Mouse (Mus musculus) thymus, adult 2 months (tissue): Measurements from ENCODE around the gene Rxfp2. TPM values are rescaled to one million over a fixed set of nuclear protein-coding genes. Genes with fewer than 3 reads are reported as not detected.

Source experiments
- DNase-seq: peaks from one replicate; pipeline ENCODE4 v3.0.0; 2021
- H3K27ac ChIP-seq: fragments of 200-500 bp; 2 replicates; pipeline ENCODE4 v1.5.1; 2012; ENCODE audit warnings: low read length, control low read depth; ENCODE audit not compliant: control insufficient read depth, insufficient read depth
- H3K27me3 ChIP-seq: fragments of 200-500 bp; 2 replicates; pipeline ENCODE4 v1.6.1; 2012; ENCODE audit warnings: mild to moderate bottlenecking, low read length, moderate library complexity, mixed read lengths; ENCODE audit not compliant: control insufficient read depth, insufficient read depth
- H3K36me3 ChIP-seq: fragments of 200-500 bp; 2 replicates; pipeline ENCODE4 v1.6.1; 2012; ENCODE audit warnings: mild to moderate bottlenecking, low read length, moderate library complexity; ENCODE audit not compliant: control insufficient read depth, insufficient read depth
- H3K4me1 ChIP-seq: fragments of 200-500 bp; replicated peaks from 2 replicates; pipeline ENCODE4 v1.6.1; 2012; ENCODE audit warnings: low read length; ENCODE audit not compliant: control insufficient read depth, insufficient read depth
- H3K4me3 ChIP-seq: fragments of 200-500 bp; 2 replicates; pipeline ENCODE4 v1.5.1; 2012; ENCODE audit warnings: mild to moderate bottlenecking, low read length, control low read depth, moderate library complexity; ENCODE audit not compliant: control insufficient read depth, insufficient read depth
- CTCF ChIP-seq: fragments of 200-500 bp; IDR thresholded peaks from 2 replicates; pipeline ENCODE4 v1.5.1; 2012; ENCODE audit warnings: mild to moderate bottlenecking, control low read depth, low read length, moderate library complexity, borderline replicate concordance; ENCODE audit not compliant: control insufficient read depth, poor library complexity, insufficient read depth; ENCODE audit errors: extremely low read depth
- POLR2A ChIP-seq: fragments of 200-500 bp; IDR thresholded peaks from 2 replicates; pipeline ENCODE4 v1.6.1; 2012; ENCODE audit warnings: mild to moderate bottlenecking, low read length, control low read depth, moderate library complexity; ENCODE audit not compliant: control insufficient read depth, poor library complexity, insufficient read depth; ENCODE audit errors: extremely low read depth
- WGBS: fragments of 180-500 bp; shearing (Covaris S2); methylation state at CpG from one replicate; pipeline ENCODE4 v1.1.7; 2018; 5-methylcytosine and 5-hydroxymethylcytosine counted together
- polyA plus RNA-seq: library from polyadenylated mRNA; depleted of rRNA; stranded (reverse); fragments of >200 nt; gene quantifications from 2 replicates; pipeline ENCODE4 v1.2.3, GENCODE M21; 2012

The Rxfp2 gene
- polyA plus RNA-seq, 1 experiment: 0.26 TPM

DNA sequence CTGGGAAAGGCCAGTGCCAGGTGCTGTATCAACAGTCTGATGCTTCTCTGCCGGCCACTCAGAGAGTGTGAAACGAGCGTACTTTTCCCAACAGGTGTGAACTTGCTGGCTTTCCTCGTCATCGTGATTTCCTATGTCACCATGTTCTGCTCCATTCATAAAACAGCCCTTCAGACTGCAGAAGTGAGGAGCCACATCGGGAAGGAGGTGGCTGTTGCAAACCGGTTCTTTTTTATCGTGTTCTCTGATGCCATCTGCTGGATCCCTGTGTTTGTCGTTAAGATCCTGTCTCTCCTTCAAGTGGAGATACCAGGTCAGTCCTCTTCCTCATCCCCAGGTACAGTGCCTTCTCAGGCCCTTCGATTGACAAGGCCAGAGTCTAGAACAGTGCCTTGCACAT is 51.6 kb downstream of the Rxfp2 start:
- Histone ChIP-seq H3K4me3 (no peak overlapping the region), H3K27me3 (no peaks in the 10 kb centered on the region), H3K27ac (no peak overlapping the region), H3K4me1 (no peaks in the 10 kb centered on the region), H3K36me3 (no peaks in the 10 kb centered on the region)
- 20% methylated on average over 10 of the region's 10 CpGs for WGBS
- TF ChIP-seq CTCF (no peak), POLR2A (no peak)
- no peak for DNase-seq

DNA sequence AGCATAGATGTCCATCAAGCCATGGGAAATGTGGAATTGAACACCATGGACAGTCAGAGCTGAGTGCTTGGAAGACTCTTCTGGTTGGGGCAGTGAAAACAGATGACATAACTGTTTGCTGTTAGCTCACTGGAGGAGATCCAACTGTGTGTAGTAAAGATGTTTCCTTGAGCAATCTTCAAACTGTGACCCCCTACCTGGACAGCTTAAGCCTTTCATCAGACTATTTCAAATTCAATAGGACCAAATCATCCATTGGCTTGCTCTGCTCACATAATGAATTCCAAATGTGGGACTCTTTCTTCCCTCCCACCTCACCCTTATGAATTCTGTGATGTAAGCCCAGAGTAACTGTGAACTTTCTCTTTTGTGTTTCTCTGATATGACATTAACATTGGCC is 53.3 kb downstream of the Rxfp2 start:
- H3K27me3 ChIP-seq: no peaks in the 10 kb centered on the region
- no peak for TF ChIP-seq POLR2A
- TF ChIP-seq CTCF: no peak
- no peaks in the 10 kb centered on the region for H3K36me3 ChIP-seq
- no peak for DNase-seq
- no peak overlapping the region for H3K4me3 ChIP-seq
- no peaks in the 10 kb centered on the region for H3K4me1 ChIP-seq
- no peak overlapping the region for H3K27ac ChIP-seq

DNA sequence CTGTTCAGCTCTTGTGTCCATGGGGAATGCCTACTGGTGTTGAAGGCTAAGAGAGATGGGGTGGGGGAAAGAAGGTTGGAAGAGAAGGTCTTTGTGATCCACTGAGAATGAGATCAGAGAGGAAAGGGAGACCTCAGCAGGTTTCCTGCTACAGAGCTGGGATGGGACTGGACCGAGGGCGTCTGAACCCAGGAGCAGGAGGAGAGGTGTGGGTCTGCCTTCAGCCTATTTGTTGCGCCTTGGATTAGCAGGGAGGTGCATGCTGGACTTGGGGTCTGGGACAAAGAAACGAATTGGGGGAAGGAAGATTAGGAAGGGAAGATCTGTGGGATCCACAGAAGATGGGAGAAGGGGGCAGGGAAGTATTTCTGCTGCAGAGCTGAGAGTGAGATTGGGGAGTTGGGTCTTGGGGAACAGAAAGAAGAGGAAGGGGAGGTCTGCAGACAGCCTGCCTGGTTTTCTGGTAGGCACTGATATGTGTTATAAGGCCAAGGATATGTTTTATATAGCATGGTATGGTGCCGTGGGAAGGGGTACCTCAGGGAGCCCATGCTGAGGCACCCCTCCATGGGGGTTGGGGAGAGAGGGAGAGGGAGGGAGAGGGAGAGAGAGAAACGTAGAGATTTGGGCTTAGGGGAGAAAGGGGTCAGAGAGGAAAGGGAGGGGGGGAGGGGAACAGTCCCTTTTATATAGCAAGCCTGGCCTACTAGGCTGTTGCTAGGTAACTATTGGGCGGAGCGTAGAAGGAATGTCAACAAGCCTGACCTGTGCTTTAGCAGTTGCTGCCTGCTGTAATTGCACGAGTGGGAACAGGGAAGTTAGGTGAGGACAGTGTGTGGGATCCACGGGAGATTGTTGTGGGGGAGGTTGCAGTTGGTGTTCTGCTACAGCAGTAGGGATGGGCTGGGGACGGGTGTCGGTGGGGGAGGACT is 61.7 kb downstream of the Rxfp2 start:
- H3K4me1 ChIP-seq: peaks cover 7% of the 10 kb centered on the region
- H3K27ac ChIP-seq: no peak overlapping the region
- no peaks in the 10 kb centered on the region for H3K36me3 ChIP-seq
- no peak for DNase-seq
- H3K27me3 ChIP-seq: no peaks in the 10 kb centered on the region
- H3K4me3 ChIP-seq: no peak overlapping the region
- TF ChIP-seq CTCF: no peak
- no peak for TF ChIP-seq POLR2A
- WGBS: 57% methylated on average over 12 of the region's 12 CpGs

DNA sequence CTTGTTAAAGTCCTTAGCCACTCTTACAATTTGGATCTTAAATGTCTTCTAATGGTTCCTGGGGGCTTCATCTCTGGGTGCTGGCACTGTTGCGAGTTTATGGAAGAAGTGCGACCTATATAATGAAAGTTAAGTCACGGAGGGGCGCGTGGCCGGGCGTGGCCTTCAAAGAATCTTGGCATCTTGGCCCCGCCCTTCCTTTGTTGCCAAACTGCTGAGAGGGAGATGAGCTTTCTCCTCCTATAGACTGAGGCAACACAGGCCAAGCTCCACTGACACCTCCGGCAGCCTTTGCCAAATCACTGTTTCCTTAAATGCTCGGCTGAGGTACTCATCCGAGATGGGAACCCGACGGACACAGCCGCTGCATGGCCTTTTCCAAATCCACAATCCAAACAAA is 64.2 kb downstream of the Rxfp2 start:
- TF ChIP-seq CTCF (no peak), POLR2A (no peak)
- DNase-seq: no peak
- Histone ChIP-seq H3K27ac (no peak overlapping the region), H3K27me3 (no peaks in the 10 kb centered on the region), H3K4me1 (peaks cover 7% of the 10 kb centered on the region), H3K4me3 (no peak overlapping the region), H3K36me3 (no peaks in the 10 kb centered on the region)
- WGBS: 93% methylated on average over 14 of the region's 14 CpGs

DNA sequence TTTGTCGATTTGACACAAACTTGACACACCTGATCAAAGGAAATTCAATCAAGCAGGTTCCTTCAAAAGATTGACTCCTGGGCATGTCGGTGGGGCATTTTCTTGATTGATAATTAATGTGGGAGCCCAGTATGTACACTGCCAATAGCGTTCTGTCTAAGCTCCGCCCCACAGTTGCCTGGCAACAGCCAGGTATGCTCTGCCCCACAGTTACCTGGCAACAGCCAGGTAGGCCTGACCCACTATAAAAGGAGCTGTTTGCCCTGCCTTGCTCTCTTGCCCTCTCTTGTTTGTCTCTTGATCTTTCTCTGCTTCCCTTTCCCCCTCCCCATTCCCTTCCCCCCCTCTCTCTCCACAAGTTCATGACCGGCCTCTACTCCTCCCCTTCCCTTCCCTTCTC is 64.7 kb downstream of the Rxfp2 start:
- Histone ChIP-seq H3K27ac (no peak overlapping the region), H3K27me3 (no peaks in the 10 kb centered on the region), H3K4me3 (no peak overlapping the region), H3K36me3 (no peaks in the 10 kb centered on the region), H3K4me1 (peaks cover 7% of the 10 kb centered on the region)
- 76% methylated on average over 5 of the region's 5 CpGs for WGBS
- TF ChIP-seq POLR2A: no peak
- no peak for DNase-seq

DNA sequence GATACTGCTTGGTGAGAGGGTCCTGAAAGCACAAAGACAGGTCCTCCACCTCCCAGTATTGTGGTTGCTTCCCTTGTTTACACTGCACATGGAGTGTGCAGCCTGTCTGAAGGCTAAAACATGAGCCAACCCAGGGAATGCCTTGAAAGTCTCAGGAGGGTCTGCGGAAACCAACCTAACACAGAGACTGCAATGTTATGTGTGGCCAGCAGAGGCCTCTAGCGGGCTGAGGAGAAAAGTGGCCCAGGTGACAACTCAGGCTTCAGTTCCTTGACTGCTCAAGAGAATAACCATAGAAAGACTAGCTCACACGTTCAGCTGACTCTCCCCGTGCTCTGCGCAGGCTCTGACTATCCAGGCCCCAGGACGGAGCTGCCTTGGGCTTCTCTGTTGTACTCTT is 79.1 kb downstream of the Rxfp2 start:
- DNase-seq: peak; percentile 55
- Histone ChIP-seq H3K27ac (no peak overlapping the region), H3K4me3 (no peak overlapping the region), H3K27me3 (no peaks in the 10 kb centered on the region), H3K4me1 (no peaks in the 10 kb centered on the region), H3K36me3 (no peaks in the 10 kb centered on the region)
- TF ChIP-seq POLR2A: no peak
- peak; percentile 78; the same call in 1 of the 2 replicates for TF ChIP-seq CTCF
- WGBS: 7% methylated on average over 6 of the region's 6 CpGs
